Mouse (Mus musculus) liver, adult 2 months (tissue): ENCODE measurements around the gene Sept7.

ENCODE experiments used
- CTCF ChIP-seq: fragments of 200-500 bp; IDR thresholded peaks from 2 replicates; pipeline ENCODE4 v1.5.1; 2011; ENCODE audit warnings: low read depth, low read length, control low read depth
- POLR2A ChIP-seq: fragments of 200-500 bp; IDR thresholded peaks from 2 replicates; pipeline ENCODE4 v1.6.1; 2011; ENCODE audit warnings: low read length, control low read depth; ENCODE audit not compliant: insufficient read depth; ENCODE audit errors: extremely low read depth

DNA sequence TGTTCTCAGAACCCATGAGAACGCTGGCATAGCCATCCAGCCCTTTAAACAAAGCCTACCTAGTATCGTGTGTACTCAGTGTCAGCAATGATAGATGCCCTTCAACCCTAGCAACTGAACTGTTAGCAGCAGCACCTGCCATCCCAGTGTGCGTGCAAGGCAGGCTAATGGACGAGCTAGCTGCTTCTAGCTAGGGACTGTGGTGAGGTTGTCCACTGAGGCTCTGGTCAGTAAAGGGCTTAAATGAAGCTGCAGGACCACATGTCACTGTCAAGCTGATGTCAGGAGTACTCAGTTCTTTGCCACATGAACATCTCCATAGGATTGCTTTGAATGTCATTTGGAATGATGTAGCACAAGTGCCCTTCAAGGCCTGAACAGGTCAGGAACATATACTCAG is 62.1 kb downstream of the Sept7 start:
- no peak for TF ChIP-seq CTCF
- no peak for TF ChIP-seq POLR2A
